Mouse (Mus musculus) hindbrain, embryonic 14.5 days (tissue): Measurements from ENCODE around the gene Gm6408. TPM values are rescaled to one million over a fixed set of nuclear protein-coding genes. Genes with fewer than 3 reads are reported as not detected.
"Not testable (repeated sequence)": the region's sequence is repeated elsewhere in the genome, so short reads cannot be mapped to it uniquely, and the experiment has no call there.

Experiments used
- ATAC-seq: fragments of 200-750 bp; cut with Nextera tagmentation; 2 replicates; pipeline ENCODE4 v1.8.0; 2017; ENCODE audit warnings: moderate number of reproducible peaks, mild to moderate bottlenecking, moderate TSS enrichment, moderate library complexity; ENCODE audit not compliant: low FRiP score
- DNase-seq: peaks from one replicate; pipeline ENCODE4 v3.0.0-alpha.2; 2015; ENCODE audit warnings: low spot score
- H3K27ac ChIP-seq: fragments of 300-500 bp; sonication (generic); 2 replicates; pipeline ENCODE4 v1.5.1; 2014; ENCODE audit warnings: mild to moderate bottlenecking, moderate library complexity
- H3K27me3 ChIP-seq: fragments of 300-500 bp; sonication (generic); 2 replicates; pipeline ENCODE4 v1.6.1; 2014; ENCODE audit warnings: mild to moderate bottlenecking, low read length, mixed read lengths; ENCODE audit not compliant: control insufficient read depth, insufficient read depth
- H3K36me3 ChIP-seq: fragments of 300-500 bp; sonication (generic); replicated peaks from 2 replicates; pipeline ENCODE4 v1.6.1; 2014; ENCODE audit not compliant: control insufficient read depth, insufficient read depth
- H3K4me1 ChIP-seq: fragments of 300-500 bp; sonication (generic); replicated peaks from 2 replicates; pipeline ENCODE4 v1.6.1; 2014; ENCODE audit warnings: antibody characterized with exemption, low read length, mixed read lengths; ENCODE audit not compliant: control insufficient read depth, insufficient read depth
- H3K4me2 ChIP-seq: fragments of 300-500 bp; sonication (generic); replicated peaks from 2 replicates; pipeline ENCODE4 v1.6.1; 2014; ENCODE audit warnings: mild to moderate bottlenecking, moderate library complexity
- H3K4me3 ChIP-seq: fragments of 300-500 bp; sonication (generic); replicated peaks from 2 replicates; pipeline ENCODE4 v1.5.1; 2014; ENCODE audit warnings: mild to moderate bottlenecking, low read length
- H3K9ac ChIP-seq: fragments of 300-500 bp; sonication (generic); 2 replicates; pipeline ENCODE4 v1.6.1; 2014
- H3K9me3 ChIP-seq: fragments of 300-500 bp; sonication (generic); 2 replicates; pipeline ENCODE4 v1.6.1; 2016; ENCODE audit warnings: low read length; ENCODE audit not compliant: control insufficient read depth
- WGBS: fragments of 180-500 bp; shearing (Covaris S2); extraction: QIAGEN DNeasy Blood & Tissue Kit; methylation state at CpG from one replicate; pipeline ENCODE4 v1.1.7; 2014; 5-methylcytosine and 5-hydroxymethylcytosine counted together
- polyA plus RNA-seq: library from polyadenylated mRNA; unstranded; fragments of >200 nt; fragmentation: Nextera tagmentation; extraction: Ambion mirVana; gene quantifications from 2 replicates; pipeline ENCODE4 v1.2.1, GENCODE M21; 2014

Gm6408 gene
- polyA plus RNA-seq, 1 experiment from 2014 or later = not detected

- no peaks in the 10 kb centered on the region for H3K27me3 ChIP-seq
- no peak overlapping the region for H3K4me3 ChIP-seq
- H3K9me3 ChIP-seq = no peaks in the 10 kb centered on the region
- WGBS = 92% methylated on average over 6 of the region's 6 CpGs
- no peak overlapping the region for H3K4me2 ChIP-seq
- no peak overlapping the region for H3K9ac ChIP-seq
- H3K36me3 ChIP-seq = peaks cover 29% of the 10 kb centered on the region
- DNase-seq (no peak), ATAC-seq (no peak)
- H3K4me1 ChIP-seq = no peaks in the 10 kb centered on the region
- H3K27ac ChIP-seq = no peak overlapping the region
These were observed 28.2 kb upstream of the Gm6408 start for GRCm38 (mm10) chr5:146453556-146453955.

- Histone ChIP-seq H3K27ac (no peak overlapping the region), H3K4me2 (no peak overlapping the region), H3K36me3 (peaks cover 55% of the 10 kb centered on the region), H3K4me1 (no peaks in the 10 kb centered on the region), H3K27me3 (no peaks in the 10 kb centered on the region), H3K9ac (no peak overlapping the region), H3K4me3 (no peak overlapping the region), H3K9me3 (no peaks in the 10 kb centered on the region)
- DNase-seq = no peak
- WGBS = 89% methylated on average over 8 of the region's 8 CpGs
- ATAC-seq = no peak
These were observed 20.2 kb upstream of the Gm6408 start for GRCm38 (mm10) chr5:146461612-146462011.

GRCm38 (mm10) chr5:146466663-146467062, 15.1 kb upstream of the Gm6408 start:
- Histone ChIP-seq H3K9me3 (no peaks in the 10 kb centered on the region), H3K9ac (no peak overlapping the region), H3K4me3 (no peak overlapping the region), H3K4me2 (no peak overlapping the region), H3K4me1 (no peaks in the 10 kb centered on the region), H3K36me3 (peaks cover 71% of the 10 kb centered on the region), H3K27ac (no peak overlapping the region), H3K27me3 (no peaks in the 10 kb centered on the region)
- DNase-seq = no peak
- WGBS = 96% methylated on average over 19 of the region's 19 CpGs
- no peak for ATAC-seq

- WGBS = 85% methylated on average over 9 of the region's 9 CpGs
- Histone ChIP-seq H3K27me3 (no peaks in the 10 kb centered on the region), H3K4me3 (no peak overlapping the region), H3K9me3 (no peaks in the 10 kb centered on the region), H3K4me2 (no peak overlapping the region), H3K9ac (no peak overlapping the region), H3K36me3 (peaks cover 61% of the 10 kb centered on the region), H3K4me1 (no peaks in the 10 kb centered on the region), H3K27ac (no peak overlapping the region)
- no peak for DNase-seq
- no peak for ATAC-seq
These were observed 13.5 kb upstream of the Gm6408 start for GRCm38 (mm10) chr5:146468311-146468710.

GRCm38 (mm10) chr5:146470821-146471220, 10.9 kb upstream of the Gm6408 start:
- Histone ChIP-seq H3K36me3 (peaks cover 54% of the 10 kb centered on the region), H3K27me3 (no peaks in the 10 kb centered on the region), H3K9ac (no peak overlapping the region), H3K9me3 (no peaks in the 10 kb centered on the region), H3K4me2 (no peak overlapping the region), H3K4me1 (no peaks in the 10 kb centered on the region), H3K27ac (no peak overlapping the region), H3K4me3 (no peak overlapping the region)
- ATAC-seq = no peak
- DNase-seq = no peak
- WGBS = 90% methylated on average over 9 of the region's 9 CpGs

- no peak for DNase-seq
- 87% methylated on average over 5 of the region's 5 CpGs for WGBS
These were observed 10.5 kb upstream of the Gm6408 start for GRCm38 (mm10) chr5:146471311-146471710.

GRCm38 (mm10) chr5:146471821-146472220, 9.9 kb upstream of the Gm6408 start:
- no peaks in the 10 kb centered on the region for H3K9me3 ChIP-seq
- no peak overlapping the region for H3K4me3 ChIP-seq
- 94% methylated on average over 12 of the region's 12 CpGs for WGBS
- H3K36me3 ChIP-seq = peaks cover 44% of the 10 kb centered on the region
- H3K27ac ChIP-seq = no peak overlapping the region
- DNase-seq = no peak
- no peaks in the 10 kb centered on the region for H3K27me3 ChIP-seq
- no peak overlapping the region for H3K4me2 ChIP-seq
- no peaks in the 10 kb centered on the region for H3K4me1 ChIP-seq
- no peak overlapping the region for H3K9ac ChIP-seq
- no peak for ATAC-seq

More at GRCm38 (mm10) chr5:146471311-146471710, 10.5 kb upstream of the Gm6408 start:
- Histone ChIP-seq H3K9me3 (no peaks in the 10 kb centered on the region), H3K27me3 (no peaks in the 10 kb centered on the region), H3K36me3 (peaks cover 49% of the 10 kb centered on the region), H3K9ac (no peak overlapping the region), H3K27ac (no peak overlapping the region), H3K4me1 (no peaks in the 10 kb centered on the region), H3K4me3 (no peak overlapping the region), H3K4me2 (no peak overlapping the region)
- no peak for ATAC-seq

- not testable (repeated sequence) for H3K4me3 ChIP-seq, H3K27ac ChIP-seq, H3K4me2 ChIP-seq, H3K9ac ChIP-seq, H3K36me3 ChIP-seq, H3K9me3 ChIP-seq, DNase-seq, H3K27me3 ChIP-seq, ATAC-seq, H3K4me1 ChIP-seq
- 11% methylated on average over 4 of the region's 4 CpGs for WGBS
These were observed 2.2 kb upstream of the Gm6408 start for GRCm38 (mm10) chr5:146479564-146479963.

GRCm38 (mm10) chr5:146488959-146489358, 7.2 kb downstream of the Gm6408 start:
- not testable (repeated sequence) for H3K4me2 ChIP-seq, ATAC-seq, H3K27ac ChIP-seq, H3K4me1 ChIP-seq, H3K9ac ChIP-seq, H3K27me3 ChIP-seq, DNase-seq, H3K9me3 ChIP-seq, H3K4me3 ChIP-seq, H3K36me3 ChIP-seq
- 14% methylated on average over 3 of the region's 4 CpGs for WGBS

- H3K4me1 ChIP-seq, H3K4me2 ChIP-seq, H3K36me3 ChIP-seq, ATAC-seq, H3K27me3 ChIP-seq, H3K27ac ChIP-seq, H3K9ac ChIP-seq, H3K4me3 ChIP-seq, DNase-seq, H3K9me3 ChIP-seq: not testable (repeated sequence)
- WGBS = no CpG with 5 or more reads among the region's 5 CpGs
These were observed 9.3 kb downstream of the Gm6408 start, which contains the start of gene Gm6370 for GRCm38 (mm10) chr5:146491063-146491462. Gene Gm6370 (plus strand): TSS chr5:146491363.
